Mouse (Mus musculus) adrenal gland, adult 18-20 months (tissue): ENCODE data around the gene Sacm1l. TPM values are rescaled to one million over a fixed set of nuclear protein-coding genes. Genes with fewer than 3 reads are reported as not detected.

Experiments used
- DNase-seq, 2 experiments: peaks; one replicate each; pipeline ENCODE4 v3.0.0; 2021 to 2022; ENCODE audit warnings: low spot score in 2 of 2
- total RNA-seq, 2 experiments: library from RNA; stranded (reverse); gene quantifications; 1 replicate in 1 of 2; 2 replicates in 1 of 2; pipeline ENCODE4 v1.2.3; 2021

The Sacm1l gene
- total RNA-seq, 2 experiments from 2014 or later, result 158 to 175 TPM

- DNase-seq, result no peak
Observed at GRCm38 (mm10) chr9:123539823-123540222, 10.3 kb downstream of the Sacm1l start.

DNA sequence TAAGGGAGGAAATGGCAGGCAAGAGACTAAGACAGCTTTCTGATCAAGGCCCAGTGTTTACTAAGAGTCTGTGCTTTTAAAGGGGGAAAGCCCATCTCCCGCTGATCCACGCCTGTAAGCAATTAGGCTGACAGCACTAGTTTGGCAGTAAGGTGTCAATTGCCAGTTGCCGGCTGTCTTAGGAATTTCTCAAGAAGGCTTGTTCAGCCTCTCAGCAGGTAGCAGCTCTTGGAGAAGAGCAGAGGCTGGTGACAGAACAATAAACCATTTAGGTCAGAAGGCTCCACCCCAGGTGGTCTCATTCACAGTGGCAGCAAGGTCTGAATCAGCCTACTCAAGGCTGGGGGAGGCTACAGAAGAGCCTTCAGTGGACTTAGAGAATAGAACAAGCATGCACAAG, 25.0 kb downstream of the Sacm1l start:
- DNase-seq, result no peak

- DNase-seq, result no peak
Observed at GRCm38 (mm10) chr9:123577360-123578192, 48.0 kb downstream of the Sacm1l start.

- DNase-seq, result no peak
Observed at GRCm38 (mm10) chr9:123589240-123589910, 59.8 kb downstream of the Sacm1l start.

GRCm38 (mm10) chr9:123595194-123595593, 65.6 kb downstream of the Sacm1l start:
- no peak for DNase-seq

DNA sequence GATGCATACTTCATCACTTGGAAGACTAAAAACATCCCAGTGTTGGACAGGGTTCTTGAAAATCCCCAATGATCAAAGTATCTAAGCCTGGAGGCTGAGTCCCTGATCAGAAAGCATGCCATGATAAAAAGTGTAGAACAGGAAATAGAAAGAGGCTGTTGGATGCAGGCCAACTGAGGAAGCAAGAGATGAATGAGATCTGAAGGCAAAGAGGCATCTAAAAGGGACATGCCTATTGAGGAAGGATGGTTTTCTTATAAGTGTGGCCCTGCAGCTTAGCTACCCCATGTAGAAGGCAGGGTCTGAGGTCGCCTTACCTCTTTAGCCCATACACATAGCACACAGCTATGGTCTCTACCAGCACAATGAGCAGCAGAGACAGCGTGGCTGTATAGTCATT, 67.4 kb downstream of the Sacm1l start:
- no peak for DNase-seq

DNA sequence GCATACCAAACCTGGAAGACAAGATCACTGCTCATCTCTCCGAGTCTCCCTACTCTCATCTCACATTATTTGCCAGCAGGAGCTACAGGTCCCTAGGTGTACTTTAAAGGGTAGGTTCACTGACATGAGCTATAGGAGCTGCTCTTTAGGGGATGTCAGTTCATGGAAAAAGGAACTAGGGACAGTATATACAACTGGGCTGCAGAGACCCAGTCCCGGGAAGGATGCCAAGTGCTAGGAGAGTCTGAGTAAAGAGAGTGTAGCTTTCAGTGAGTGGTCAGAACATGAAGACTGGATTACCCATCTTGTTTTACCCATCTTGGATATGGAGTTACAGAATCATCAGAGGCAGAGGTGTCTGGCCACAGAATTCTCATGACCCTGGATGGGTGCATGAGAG, 67.8 kb downstream of the Sacm1l start:
- no peak for DNase-seq

GRCm38 (mm10) chr9:123601529-123601928, 72.0 kb downstream of the Sacm1l start:
- no peak for DNase-seq

- no peak for DNase-seq
Observed at GRCm38 (mm10) chr9:123620311-123621098, 90.9 kb downstream of the Sacm1l start.

GRCm38 (mm10) chr9:123624741-123625140, 95.2 kb downstream of the Sacm1l start:
- DNase-seq, result no peak

DNA sequence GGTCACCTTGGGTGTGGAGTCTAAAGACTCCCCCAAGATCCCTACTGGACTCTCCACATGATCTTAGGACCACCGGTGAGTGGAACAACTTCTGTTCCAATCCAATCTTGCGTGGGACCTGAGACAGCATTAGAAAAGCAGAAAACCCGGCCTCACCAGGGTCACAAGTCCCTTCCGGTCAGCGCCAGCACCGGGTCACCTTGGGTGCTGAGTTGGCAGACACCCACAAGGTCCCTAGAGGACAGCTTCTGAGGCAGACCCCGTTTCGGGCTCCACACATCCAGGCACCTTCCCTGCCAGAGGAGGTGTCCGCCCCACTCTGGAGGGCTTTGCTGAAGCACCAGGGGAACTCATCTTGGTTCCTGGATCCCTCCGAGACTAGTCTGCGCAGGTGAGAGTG, 96.3 kb downstream of the Sacm1l start:
- no peak for DNase-seq

DNA sequence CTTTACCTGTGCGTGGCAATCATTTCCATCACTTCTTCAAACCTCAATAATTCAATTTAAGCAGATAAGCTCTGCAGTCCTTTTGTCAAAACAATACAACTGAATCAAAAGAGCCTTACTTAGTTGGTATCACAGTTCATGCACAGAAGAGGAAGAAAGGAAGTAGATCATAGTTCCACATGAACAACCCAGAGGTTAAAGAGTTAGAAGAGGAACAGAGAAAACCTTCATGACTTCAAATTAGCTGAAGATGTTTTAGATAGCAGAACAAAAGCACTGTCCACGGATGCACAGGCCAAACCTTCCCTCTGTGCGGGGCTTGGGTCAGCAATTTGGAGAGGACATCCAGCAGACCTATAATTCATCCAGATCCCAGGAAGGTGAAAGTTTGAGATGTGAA, 102.1 kb downstream of the Sacm1l start:
- no peak for DNase-seq

- no peak for DNase-seq
Observed at GRCm38 (mm10) chr9:123632281-123632680, 102.7 kb downstream of the Sacm1l start, which contains the start of gene Slc6a20b. Slc6a20b (minus strand) TSS chr9:123632565.

GRCm38 (mm10) chr9:123632993-123633392, 103.4 kb downstream of the Sacm1l start:
- DNase-seq, result no peak

GRCm38 (mm10) chr9:123636771-123637170, 107.2 kb downstream of the Sacm1l start:
- DNase-seq, result peak in 1 of 2 experiments; percentile 5

DNA sequence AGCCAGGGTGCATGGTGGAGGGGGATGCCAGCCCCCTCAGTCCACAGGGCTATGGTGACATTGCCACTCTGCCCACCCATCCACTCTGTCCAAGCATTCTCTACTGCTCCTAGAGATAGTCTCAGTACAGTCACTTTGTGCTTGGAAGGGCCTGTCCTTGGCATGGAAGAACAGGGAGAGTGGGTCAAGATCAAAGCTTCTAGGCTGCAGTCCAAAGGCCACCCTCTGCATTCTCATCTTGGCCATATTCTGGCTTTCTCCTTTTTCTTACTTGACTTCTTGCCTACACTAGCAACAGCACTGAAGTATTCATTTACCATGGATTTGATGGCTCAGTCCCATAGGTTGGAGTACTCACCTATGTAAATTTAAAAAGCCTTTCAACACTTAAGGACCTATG, 108.7 kb downstream of the Sacm1l start:
- peak in 1 of 2 experiments; percentile 10 for DNase-seq

- peak in 1 of 2 experiments; percentile 10 for DNase-seq
Observed at GRCm38 (mm10) chr9:123638668-123639089, 109.1 kb downstream of the Sacm1l start.

DNA sequence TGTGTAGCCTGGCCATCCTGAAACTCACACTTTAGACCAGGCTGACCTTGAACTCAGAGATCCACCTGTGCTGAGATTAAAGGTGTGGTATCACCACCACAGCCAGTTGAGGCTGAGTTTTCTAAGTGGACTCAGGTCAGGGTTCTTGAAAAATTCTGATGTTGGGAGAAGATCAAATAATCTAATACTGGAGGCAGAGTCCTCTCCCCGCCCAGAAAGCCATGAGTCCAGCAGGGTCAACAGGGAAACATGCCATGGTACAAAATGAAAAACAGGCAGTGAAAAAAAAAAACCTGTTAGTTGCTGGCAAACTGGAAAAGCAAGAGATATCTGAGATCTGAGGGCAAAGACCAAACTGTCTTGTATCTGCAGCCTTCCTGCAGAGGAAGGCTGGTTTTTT, 110.5 kb downstream of the Sacm1l start:
- no peak for DNase-seq
